Mouse (Mus musculus) left cerebral cortex, postnatal 14 days (tissue): ENCODE measurements around the gene Camk2b. TPM values are rescaled to one million over a fixed set of nuclear protein-coding genes. Genes with fewer than 3 reads are reported as not detected.
"Not testable (repeated sequence)": the region's sequence is repeated elsewhere in the genome, so short reads cannot be mapped to it uniquely, and the experiment has no call there.

Source experiments
- DNase-seq, 2 experiments: peaks; one replicate each; pipeline ENCODE4 v3.0.0; 2021 to 2022; ENCODE audit warnings: low spot score in 2 of 2, mixed read lengths in 1 of 2
- intact Hi-C: fragments of 180-260 bp; cut with DNase I; formaldehyde crosslinking; loops from one replicate; pipeline ENCODE4 v1.15.1; 2025
- total RNA-seq, 2 experiments: library from RNA; stranded (reverse); gene quantifications; 2 replicates each; pipeline ENCODE4 v1.2.3; 2021

Camk2b gene
- total RNA-seq, 2 experiments from 2014 or later, result 771 to 777 TPM

- intact Hi-C loops, result no loop called here
- DNase-seq, result no peak
These were observed 45.8 kb downstream of the Camk2b start for GRCm38 (mm10) chr11:6020360-6020759.

- DNase-seq, result no peak
- intact Hi-C loops, result no loop called here
These were observed 47.7 kb downstream of the Camk2b start for GRCm38 (mm10) chr11:6018218-6019010.

DNA sequence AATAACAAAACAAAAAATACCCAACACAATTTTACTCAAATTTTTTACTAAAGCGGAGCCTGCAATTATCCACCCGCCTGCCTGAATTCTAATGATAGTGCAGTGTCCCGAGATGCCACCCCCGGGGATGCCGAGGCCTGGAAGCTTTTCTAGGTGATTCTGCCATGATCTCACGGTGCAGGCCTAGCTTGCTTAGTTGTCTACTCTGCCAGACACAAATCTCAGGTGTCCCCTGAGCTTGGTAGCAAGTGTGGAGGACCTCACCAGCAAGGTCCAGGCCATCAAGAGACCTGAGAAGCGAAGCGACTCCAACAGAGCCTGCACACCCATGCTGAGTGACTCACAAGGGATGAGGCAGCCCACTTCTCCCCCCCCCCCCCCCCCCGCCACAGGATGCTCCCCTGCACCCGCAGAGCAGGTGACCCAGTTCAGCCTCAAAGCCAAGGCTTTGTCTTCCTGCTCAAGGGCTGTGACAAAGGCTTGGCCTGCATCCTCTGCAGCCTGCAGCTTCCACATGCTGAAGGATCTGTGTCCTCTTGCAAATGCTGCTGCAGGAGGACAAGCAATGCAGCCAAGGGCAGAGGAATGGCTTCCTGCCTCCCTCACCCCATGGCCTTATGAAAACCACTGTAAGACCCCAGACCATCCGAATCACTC, 48.5 kb downstream of the Camk2b start:
- intact Hi-C loops, result no loop called here
- DNase-seq, result no peak

DNA sequence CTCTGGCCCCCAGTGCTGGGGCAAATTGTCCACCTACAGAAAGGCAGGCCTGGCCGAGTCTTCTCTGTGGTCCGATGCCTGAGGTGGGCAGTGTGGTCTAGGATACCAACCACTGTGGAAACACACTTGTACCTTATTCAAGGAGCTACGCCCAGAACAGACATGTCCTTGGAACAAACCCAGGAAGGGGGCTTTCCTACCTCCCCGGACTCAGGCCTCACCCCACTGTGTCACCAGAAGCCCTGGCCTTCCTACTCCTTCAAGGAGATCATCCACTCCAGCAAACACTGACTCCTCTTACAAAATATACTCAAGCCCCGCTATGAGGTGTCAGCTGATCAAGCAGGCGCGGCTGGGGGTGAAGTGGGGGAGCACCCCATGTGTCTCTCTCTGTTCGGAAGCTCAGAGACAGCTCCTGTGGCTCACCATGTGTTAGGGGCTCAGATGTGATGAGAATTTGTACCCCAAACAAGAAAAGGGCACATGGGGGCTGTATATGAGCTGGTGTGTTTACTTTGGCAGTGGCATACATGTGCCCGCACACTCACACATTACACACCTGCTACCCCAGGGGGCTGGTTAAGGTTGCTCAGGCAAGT, 49.3 kb downstream of the Camk2b start:
- intact Hi-C loops, result no loop called here
- DNase-seq, result no peak

DNA sequence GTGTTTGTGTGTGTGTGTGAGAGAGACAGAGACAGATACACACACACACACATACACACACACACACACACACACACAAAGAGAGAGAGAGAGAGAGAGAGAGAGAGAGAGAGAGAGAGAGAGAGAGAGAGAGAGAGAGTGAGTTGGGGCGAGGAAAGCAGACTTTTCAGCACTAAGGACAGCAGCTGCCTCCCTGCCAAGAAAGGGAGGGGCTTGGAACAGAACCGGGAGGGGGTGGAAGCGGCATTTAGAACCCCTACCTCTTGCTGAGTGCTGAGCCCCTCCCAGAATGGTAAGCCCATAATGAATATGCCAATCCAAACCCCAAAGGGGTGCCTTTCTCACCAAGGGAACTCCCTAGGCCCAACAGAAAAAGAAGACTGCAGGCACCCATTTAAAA, 49.8 kb downstream of the Camk2b start:
- DNase-seq, result no peak
- intact Hi-C loops, result no loop called here

GRCm38 (mm10) chr11:6015011-6015431, 51.1 kb downstream of the Camk2b start:
- intact Hi-C loops, result no loop called here
- no peak for DNase-seq

DNA sequence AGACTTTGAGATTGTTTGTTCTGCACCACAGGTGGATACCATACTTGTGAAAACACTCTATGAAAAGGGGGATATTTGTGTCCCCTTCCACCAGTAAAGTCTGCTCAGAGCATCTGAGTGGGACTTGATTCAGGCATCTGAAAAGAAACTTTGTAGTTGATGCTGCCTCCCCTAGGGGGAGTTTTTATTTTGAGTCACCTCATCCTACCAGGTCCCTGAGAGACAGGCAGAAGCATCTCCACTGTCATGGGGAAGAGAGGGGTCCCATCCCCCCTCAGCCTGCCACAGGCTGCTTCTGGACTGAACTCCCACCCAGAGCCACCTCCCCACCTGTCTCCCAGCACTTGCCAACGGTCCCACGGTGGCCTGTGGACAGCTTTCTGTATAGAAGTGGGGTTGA, 52.8 kb downstream of the Camk2b start:
- no peak for DNase-seq
- intact Hi-C loops, result no loop called here

- intact Hi-C loops, result no loop called here
- DNase-seq, result no peak
These were observed 54.3 kb downstream of the Camk2b start for GRCm38 (mm10) chr11:6011879-6012278.

DNA sequence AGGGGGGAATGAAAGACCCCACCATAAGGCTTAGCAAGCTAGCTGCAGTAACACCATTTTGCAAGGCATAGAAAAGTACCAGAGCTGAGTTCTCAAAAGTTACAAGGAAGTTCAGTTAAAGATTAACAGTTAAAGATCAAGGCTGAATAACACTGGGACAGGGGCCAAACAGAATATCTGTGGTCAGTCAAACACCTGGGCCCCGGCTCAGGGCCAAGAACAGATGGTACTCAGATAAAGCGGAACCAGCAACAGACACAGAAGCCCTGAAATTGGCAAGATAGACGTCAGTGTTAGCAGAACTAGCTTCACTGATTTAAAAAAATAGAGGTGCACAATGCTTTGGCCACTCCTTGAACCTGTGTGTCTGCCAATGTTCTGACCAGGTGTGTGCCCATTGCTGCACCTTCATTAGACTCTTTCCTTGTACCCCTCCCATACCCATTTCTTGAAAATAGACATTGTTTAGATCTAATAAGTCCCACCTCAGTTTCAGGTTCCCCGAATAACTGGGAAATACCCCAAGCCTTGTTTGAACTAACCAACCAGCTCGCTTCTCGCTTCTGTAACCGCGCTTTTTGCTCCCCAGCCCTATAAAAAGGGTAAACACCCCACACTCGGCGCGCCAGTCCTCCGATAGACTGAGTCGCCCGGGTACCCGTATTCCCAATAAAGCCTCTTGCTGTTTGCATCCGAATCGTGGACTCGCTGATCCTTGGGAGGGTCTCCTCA, 55.2 kb downstream of the Camk2b start:
- intact Hi-C loops, DNase-seq: not testable (repeated sequence)

- DNase-seq, intact Hi-C loops: not testable (repeated sequence)
These were observed 58.4 kb downstream of the Camk2b start for GRCm38 (mm10) chr11:6007779-6008128.

DNA sequence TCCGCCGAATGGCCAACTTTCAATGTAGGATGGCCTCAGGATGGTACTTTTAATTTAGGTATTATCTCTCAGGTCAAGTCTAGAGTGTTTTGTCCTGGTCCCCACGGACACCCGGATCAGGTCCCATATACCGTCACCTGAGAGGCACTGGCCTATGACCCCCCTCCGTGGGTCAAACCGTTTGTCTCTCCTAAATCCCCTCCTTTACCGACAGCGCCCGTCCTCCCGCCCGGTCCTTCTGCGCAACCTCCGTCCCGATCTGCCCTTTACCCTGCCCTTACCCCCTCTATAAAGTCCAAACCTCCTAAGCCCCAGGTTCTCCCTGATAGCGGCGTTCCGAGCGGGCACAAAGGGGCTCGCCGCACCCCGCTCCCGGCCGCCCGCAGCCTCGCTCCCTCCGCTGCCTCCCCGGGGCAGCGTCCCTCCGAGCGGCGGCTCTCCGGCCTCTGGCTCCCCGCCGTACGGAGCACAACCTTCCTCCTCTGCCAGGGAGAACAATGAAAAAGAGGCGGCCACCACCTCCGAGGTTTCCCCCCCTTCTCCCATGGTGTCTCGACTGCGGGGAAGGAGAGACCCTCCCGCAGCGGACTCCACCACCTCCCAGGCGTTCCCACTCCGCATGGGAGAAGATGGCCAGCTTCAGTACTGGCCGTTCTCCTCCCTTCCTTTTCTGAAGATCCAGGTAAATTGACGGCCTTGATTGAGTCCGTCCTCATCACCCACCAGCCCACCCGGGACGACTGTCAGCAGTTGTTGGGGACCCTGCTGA, 59.0 kb downstream of the Camk2b start:
- DNase-seq, intact Hi-C loops: not testable (repeated sequence)

- intact Hi-C loops, DNase-seq: not testable (repeated sequence)
These were observed 59.7 kb downstream of the Camk2b start for GRCm38 (mm10) chr11:6006351-6007009.

DNA sequence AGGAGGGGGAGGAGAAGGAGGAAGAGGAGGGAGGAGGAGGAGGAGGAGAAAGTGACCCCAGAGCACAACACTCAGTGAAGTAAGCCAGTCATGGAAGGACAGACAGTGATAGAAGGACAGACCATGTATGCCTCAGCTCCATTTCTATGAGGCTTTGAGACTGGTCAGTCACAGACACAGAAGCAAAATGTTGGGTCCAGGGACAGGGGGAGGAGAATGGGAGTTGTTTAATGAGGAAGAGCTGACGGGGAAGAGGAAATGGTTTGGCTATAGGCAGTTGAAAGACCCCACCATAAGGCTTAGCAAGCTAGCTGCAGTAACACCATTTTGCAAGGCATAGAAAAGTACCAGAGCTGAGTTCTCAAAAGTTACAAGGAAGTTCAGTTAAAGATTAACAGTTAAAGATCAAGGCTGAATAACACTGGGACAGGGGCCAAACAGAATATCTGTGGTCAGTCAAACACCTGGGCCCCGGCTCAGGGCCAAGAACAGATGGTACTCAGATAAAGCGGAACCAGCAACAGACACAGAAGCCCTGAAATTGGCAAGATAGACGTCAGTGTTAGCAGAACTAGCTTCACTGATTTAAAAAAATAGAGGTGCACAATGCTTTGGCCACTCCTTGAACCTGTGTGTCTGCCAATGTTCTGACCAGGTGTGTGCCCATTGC, 60.7 kb downstream of the Camk2b start:
- intact Hi-C loops, result loop anchor here (1.0 kb wide), 1 partner anchor 9 kb away; no protein-coding TSS in a partner anchor

GRCm38 (mm10) chr11:6003046-6003639, 63.0 kb downstream of the Camk2b start:
- intact Hi-C loops, result no loop called here
- DNase-seq, result no peak

More for the DNA sequence above, 60.7 kb downstream of the Camk2b start:
- not testable (repeated sequence) for DNase-seq

GRCm38 (mm10) chr11:6001981-6002649, 64.0 kb downstream of the Camk2b start:
- intact Hi-C loops, result no loop called here
- DNase-seq, result peak; percentile 53 to 66

DNA sequence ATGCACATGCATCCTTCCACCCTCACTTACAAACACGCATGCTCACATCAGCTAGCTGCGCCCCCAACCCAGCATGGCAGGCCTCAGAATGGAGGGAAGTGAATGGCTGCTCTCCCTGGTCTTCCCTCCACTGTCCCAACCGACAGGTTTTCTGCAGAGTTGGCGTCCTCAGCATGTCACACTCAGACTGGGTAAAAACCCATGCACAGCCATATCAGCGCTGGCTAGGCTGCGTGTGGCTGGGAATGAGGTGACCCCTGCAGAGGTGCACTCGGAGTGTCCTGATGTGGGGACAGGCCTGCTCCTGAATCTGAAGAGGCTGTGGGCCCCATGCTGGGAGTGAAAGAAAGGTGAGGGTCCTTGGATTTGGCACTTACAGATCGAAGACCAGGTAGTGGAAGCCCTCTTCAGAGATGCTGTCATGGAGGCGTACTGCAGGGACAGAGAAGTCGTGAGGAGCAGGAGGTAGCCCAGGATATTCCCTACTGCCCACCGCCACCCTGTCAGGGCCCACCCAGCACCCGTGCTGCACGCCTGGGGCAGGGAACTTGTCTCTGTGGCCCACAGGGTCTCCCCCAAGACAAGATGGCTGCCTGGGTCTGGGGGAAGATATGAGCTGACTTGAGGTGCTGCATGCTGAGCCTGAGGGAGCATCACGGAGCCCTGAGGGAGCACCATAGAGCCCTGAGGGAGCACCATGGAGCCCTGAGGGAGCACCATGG, 65.0 kb downstream of the Camk2b start:
- DNase-seq, result no peak
- intact Hi-C loops, result no loop called here
